Mouse (Mus musculus) erythroblast, embryonic 14.5 days (primary cell): ENCODE data around the gene Mras.

Experiments
- GATA1 ChIP-seq: IDR thresholded peaks from 2 replicates; pipeline ENCODE4 v1.6.1; 2012; ENCODE audit warnings: low read length, inconsistent platforms, mixed read lengths
- TAL1 ChIP-seq: IDR thresholded peaks from 3 replicates; pipeline ENCODE4 v1.6.1; 2012; ENCODE audit warnings: low read length, inconsistent platforms, mixed read lengths

DNA sequence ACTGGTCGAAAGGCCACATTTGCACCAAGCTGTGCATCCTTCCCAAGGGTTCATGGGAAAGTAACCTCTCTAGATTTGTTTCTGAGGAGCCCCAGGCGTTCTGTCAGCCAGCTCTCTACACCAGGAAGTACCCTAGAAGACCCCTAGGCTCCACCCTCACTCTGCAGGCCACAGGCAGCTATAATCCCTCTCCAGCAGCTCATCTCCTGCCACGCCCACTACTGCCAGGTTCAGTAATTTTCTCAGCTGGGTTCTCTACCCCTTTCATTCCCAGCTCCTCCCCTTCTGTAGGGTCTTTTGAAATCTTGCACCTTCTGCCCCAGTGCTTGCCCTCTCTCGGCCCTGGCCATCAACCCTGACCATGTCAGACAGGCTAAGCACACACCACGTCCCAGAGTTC, 81.2 kb downstream of the Mras start:
- TF ChIP-seq GATA1 (no peak), TAL1 (no peak)
